Mouse (Mus musculus) E14TG2a.4 (cell line): ENCODE data around the gene Zc3h12a.

Experiments
- H3K27me3 ChIP-seq: 2 replicates; pipeline ENCODE4 v1.6.1; 2014; ENCODE audit warnings: low read length, control low read depth; ENCODE audit not compliant: insufficient read depth
- H3K36me3 ChIP-seq: 2 replicates; pipeline ENCODE4 v1.6.1; 2014; ENCODE audit warnings: low read length, control low read depth; ENCODE audit not compliant: insufficient read depth
- H3K4me1 ChIP-seq: replicated peaks from 2 replicates; pipeline ENCODE4 v1.6.1; 2014; ENCODE audit warnings: low read depth, low read length, control low read depth
- H3K4me3 ChIP-seq: replicated peaks from 2 replicates; pipeline ENCODE4 v1.5.1; 2014; ENCODE audit warnings: mild to moderate bottlenecking, low read length
- H3K9me3 ChIP-seq: 2 replicates; pipeline ENCODE4 v1.6.1; 2014; ENCODE audit warnings: low read length, control low read depth
- CTCF ChIP-seq: conservative IDR thresholded peaks from 2 replicates; pipeline ENCODE4 v1.5.1; 2014; ENCODE audit warnings: low read length
- NANOG ChIP-seq: IDR thresholded peaks from 2 replicates; pipeline ENCODE4 v1.6.1; 2014; ENCODE audit warnings: borderline replicate concordance, low read length, mixed read lengths
- POU5F1 ChIP-seq: IDR thresholded peaks from 2 replicates; pipeline ENCODE4 v1.6.1; 2014; ENCODE audit warnings: low read length, borderline replicate concordance

Zc3h12a gene

DNA sequence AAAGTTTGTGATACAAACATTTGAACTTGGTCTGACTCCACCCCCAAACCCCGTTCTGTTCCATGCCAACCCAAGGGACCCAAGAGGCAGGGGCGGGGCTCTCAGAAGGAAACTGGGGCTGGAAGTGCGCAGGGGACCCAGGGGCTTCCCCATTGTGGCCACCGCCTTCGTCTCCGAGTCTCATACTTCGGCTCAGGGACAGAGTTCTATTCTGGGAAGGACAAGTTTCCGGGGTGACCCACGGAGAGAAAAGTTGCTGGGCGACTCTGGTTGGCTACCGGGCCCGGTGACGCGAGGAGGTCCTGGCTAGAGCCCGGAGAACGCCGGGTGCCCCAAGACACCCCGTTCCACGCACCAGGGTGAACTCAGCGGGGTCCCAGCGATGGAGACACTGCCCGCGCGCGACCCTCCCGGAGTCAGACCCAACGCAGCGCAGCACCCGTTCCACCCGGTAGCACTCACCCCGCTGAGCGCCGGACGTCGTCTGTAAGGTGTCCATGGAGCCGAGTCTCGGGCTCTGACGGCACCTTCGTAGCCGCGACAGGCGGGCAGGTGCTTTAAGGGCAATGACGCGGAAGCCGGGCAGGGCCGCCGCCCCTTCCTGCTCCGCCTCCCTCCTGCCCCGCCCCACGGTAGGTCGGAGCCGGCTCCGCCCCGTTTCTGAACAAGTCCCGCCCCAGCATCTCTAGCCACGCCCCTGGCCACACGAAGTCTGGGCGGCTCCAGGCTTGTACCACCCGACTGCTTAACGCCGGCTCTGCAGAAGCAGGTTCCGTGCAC is at the start of gene Zc3h12a:
Gene Zc3h12a, minus strand, starts transcription at position 536 of the 780 bp plus-strand sequence.
- H3K9me3 ChIP-seq, result no peaks in the 10 kb centered on the region

DNA sequence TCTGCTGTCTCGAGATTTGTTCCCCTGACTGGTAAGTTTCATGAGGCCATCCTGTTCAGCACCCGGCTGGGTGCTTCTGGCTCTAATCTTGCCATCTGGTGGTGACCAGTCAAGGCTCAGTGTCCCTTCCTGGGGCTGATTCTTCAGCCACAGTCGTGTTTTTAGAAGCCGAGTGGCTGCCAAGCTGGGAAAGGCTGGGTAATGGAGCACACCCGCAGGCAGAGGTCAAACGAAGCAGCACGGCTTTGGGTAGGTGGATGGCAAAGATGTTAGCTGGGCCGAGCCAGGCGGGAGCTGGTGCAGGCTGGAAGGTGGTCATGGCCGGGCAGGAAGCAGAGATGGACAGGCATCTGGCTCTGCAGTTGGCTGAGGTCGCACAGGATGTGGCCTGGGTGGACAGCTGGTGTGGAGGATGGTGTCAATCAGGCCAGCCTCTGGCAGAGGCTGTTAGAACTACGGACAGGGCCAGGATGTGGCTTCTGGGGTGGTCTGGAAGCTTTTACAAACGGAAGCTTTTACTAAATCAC is 49.1 kb upstream of the Zc3h12a start:
- peaks cover 19% of the 10 kb centered on the region for H3K4me1 ChIP-seq
- H3K9me3 ChIP-seq, result no peaks in the 10 kb centered on the region
- TF ChIP-seq NANOG (no peak), POU5F1 (no peak), CTCF (no peak)
- H3K27me3 ChIP-seq, result peaks cover 2% of the 10 kb centered on the region; the same call in 1 of the 2 replicates
- no peaks in the 10 kb centered on the region for H3K36me3 ChIP-seq
- H3K4me3 ChIP-seq, result no peak overlapping the region; the same call in 1 of the 2 replicates

More for the DNA sequence above, at the start of gene Zc3h12a:
- peaks cover 91% of the 10 kb centered on the region for H3K4me1 ChIP-seq
- H3K4me3 ChIP-seq, result peak within 1 kb of the TSS; percentile 91
- peaks cover 41% of the 10 kb centered on the region for H3K36me3 ChIP-seq
- TF ChIP-seq POU5F1 (no peak), NANOG (no peak), CTCF (no peak)
- H3K27me3 ChIP-seq, result peaks cover 18% of the 10 kb centered on the region

DNA sequence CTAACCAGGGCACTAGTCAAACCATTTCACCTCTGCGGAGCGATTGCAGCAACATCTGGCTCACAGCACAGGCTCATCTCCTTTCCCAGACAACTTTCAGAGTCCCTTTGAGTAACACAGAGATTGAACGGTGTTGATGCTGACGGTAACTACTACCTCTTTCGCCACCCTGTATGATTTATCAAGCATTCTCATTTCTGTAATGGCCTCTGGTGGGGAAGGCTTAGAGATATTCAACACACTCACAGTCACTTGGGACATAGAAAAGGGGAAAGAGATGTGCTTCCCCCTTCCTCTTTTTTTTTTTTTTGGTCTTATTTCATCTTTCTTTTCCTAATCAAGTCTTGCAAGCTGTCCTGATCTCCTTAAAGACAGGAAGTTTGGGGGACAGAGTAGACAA is 48.5 kb upstream of the Zc3h12a start:
- no peaks in the 10 kb centered on the region for H3K36me3 ChIP-seq
- no peaks in the 10 kb centered on the region for H3K9me3 ChIP-seq
- TF ChIP-seq POU5F1 (no peak), NANOG (no peak), CTCF (no peak)

DNA sequence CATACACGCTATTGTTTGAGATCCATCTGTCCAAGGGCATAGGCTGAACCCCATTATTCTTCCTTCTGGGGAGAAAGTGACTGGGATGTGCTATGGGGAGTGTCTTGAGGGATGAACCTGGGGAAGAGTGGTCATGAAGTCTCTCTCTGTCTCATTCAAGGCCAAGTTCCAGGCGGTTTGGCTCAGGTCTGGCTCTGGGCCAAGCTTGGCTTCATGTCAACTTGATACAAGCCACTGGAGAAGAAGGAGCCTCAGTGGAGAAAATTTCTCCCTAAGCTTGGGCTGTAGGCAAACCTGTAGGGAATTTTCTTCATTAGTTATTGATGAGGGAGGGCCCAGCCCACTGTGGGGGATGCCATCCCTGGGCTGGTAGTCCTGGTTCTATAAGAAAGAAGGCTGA is 48.0 kb upstream of the Zc3h12a start:
- Histone ChIP-seq H3K36me3 (no peaks in the 10 kb centered on the region), H3K27me3 (0 out of 2 replicates have a peak, but pooled peaks cover 5% of the 10 kb centered on the region), H3K4me1 (peaks cover 23% of the 10 kb centered on the region), H3K4me3 (no peak overlapping the region), H3K9me3 (no peaks in the 10 kb centered on the region)
- TF ChIP-seq NANOG (no peak), POU5F1 (no peak), CTCF (no peak)

More for the DNA sequence above, 48.5 kb upstream of the Zc3h12a start:
- H3K4me1 ChIP-seq, result peaks cover 23% of the 10 kb centered on the region
- no peak overlapping the region for H3K4me3 ChIP-seq
- H3K27me3 ChIP-seq, result peaks cover 3% of the 10 kb centered on the region; the same call in 1 of the 2 replicates

DNA sequence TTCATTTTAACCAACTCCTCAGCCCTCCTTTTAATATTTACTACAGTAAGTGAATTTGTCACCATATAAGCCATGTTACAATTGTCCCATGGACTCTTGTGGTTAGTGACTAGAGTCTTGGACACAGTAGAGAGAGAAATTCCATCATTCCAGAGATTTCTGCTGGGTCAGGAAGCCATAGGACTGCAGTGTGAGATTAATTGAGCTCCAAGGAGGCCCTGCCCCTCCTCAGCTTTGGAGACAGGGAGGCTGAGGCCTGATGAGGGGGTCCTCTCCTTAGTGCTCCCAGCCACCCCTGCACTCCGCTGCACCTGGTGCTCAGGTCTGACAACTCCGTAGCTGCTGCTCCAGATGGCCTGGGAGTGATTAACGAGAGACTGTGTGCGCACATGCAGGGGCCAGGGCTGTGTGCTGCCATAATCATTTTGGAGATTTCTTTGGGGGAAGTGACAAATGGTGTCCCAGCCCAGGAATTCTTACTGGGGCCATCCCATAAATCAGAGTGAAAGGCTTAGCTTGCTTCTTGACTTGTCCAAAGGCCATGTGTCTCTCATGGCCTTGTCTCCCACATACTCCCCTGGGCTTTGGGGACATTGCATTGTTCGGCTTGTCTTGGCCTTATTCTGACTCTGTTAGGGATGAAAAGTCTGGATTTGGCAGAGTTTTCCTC is 47.0 kb upstream of the Zc3h12a start:
- Histone ChIP-seq H3K4me3 (no peak overlapping the region), H3K9me3 (no peaks in the 10 kb centered on the region), H3K36me3 (no peaks in the 10 kb centered on the region), H3K27me3 (0 out of 2 replicates have a peak, but pooled peaks cover 6% of the 10 kb centered on the region), H3K4me1 (peaks cover 23% of the 10 kb centered on the region)
- TF ChIP-seq NANOG (no peak), POU5F1 (no peak), CTCF (no peak)

DNA sequence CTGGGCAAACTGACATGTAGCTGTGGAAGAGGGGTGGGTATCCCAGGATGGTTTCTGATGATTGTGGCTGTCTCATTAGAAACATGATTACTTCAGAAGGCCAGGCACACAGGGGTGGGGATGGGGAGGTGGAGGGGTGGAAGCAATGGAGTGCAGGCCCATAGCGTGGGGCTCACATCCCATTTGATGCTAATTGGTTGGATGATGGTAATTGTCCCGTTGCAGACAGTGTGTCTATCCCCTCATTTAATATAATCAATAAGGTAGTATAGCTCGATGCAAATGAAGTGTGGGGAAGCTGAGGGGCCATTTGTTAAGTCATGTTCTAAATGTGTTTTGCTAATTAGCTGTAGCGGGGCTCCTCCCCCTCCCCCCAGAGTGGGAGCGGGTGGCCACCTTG is 45.5 kb upstream of the Zc3h12a start:
- Histone ChIP-seq H3K36me3 (no peaks in the 10 kb centered on the region), H3K4me3 (no peak overlapping the region)

DNA sequence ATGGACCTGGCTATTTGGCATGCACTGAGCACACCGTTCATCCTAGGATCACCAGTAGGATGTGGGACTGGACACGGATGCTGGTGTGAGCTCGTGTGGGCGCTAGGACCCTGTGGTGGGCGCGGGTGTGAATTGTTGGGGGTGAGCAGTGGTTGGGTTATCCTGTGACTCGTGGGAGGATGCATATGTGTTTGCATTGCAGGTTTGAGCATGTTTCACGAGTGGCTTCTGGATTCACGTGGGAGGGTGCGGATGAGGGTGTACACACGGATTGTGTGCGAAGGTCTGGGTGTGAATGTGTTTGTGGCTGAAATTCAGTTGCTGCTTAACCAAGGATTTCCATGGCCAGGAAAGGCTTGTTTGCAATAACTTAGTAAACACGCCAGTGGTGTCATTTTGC is 45.1 kb upstream of the Zc3h12a start:
- no peak overlapping the region for H3K4me3 ChIP-seq
- no peaks in the 10 kb centered on the region for H3K9me3 ChIP-seq
- H3K36me3 ChIP-seq, result no peaks in the 10 kb centered on the region
- no peak for TF ChIP-seq POU5F1
- TF ChIP-seq NANOG, result no peak
- no peak for TF ChIP-seq CTCF
- H3K27me3 ChIP-seq, result 0 out of 2 replicates have a peak, but pooled peaks cover 6% of the 10 kb centered on the region
- H3K4me1 ChIP-seq, result peaks cover 29% of the 10 kb centered on the region

More for the DNA sequence above, 45.5 kb upstream of the Zc3h12a start:
- H3K9me3 ChIP-seq, result no peaks in the 10 kb centered on the region
- H3K4me1 ChIP-seq, result peaks cover 29% of the 10 kb centered on the region
- no peak for TF ChIP-seq NANOG
- TF ChIP-seq CTCF, result no peak
- no peak for TF ChIP-seq POU5F1
- H3K27me3 ChIP-seq, result 0 out of 2 replicates have a peak, but pooled peaks cover 6% of the 10 kb centered on the region

DNA sequence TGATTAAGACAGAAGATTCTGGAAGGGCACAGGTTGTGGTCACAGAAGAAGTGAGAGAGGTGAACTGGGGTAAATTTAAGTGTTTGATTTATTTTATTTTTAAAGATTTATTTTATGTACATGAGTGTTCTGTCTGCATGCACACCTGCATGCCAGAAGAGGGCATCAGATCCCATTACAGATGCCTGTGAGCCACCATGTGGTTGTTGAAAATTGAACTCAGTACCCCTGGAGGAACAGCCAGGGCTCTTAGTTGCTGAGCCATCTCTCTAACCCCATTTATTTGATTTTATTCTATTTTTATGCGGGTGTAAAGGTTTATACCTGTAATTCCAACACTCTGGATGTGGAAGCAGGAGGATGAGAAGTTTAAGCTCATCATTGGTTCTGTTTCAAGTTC is 40.1 kb upstream of the Zc3h12a start:
- peaks cover 68% of the 10 kb centered on the region for H3K4me1 ChIP-seq
- no peak for TF ChIP-seq CTCF
- TF ChIP-seq NANOG, result no peak
- TF ChIP-seq POU5F1, result no peak
- no peaks in the 10 kb centered on the region for H3K36me3 ChIP-seq
- H3K4me3 ChIP-seq, result no peak overlapping the region
- H3K27me3 ChIP-seq, result 0 out of 2 replicates have a peak, but pooled peaks cover 16% of the 10 kb centered on the region
- H3K9me3 ChIP-seq, result no peaks in the 10 kb centered on the region
